Mouse (Mus musculus): Measurements from ENCODE around the gene Hydin. TPM values are rescaled to one million over a fixed set of nuclear protein-coding genes. Genes with fewer than 3 reads are reported as not detected.

Gene Hydin
- polyA plus RNA-seq, 1 experiment from 2014 or later, result 0.16 TPM

GRCm38 (mm10) chr8:110649286-110649685 is 382.5 kb downstream of the Hydin start:
- WGBS, result 93% methylated on average over 6 of the region's 6 CpGs

GRCm38 (mm10) chr8:110650838-110651237 is 384.1 kb downstream of the Hydin start:
- peaks cover 19% of the 10 kb centered on the region for H3K36me3 ChIP-seq

More at GRCm38 (mm10) chr8:110649286-110649685, 382.5 kb downstream of the Hydin start:
- Histone ChIP-seq H3K4me2 (replicated peaks) (no peak overlapping the region), H3K4me1 (no peaks in the 10 kb centered on the region), H3K9ac (no peak overlapping the region), H3K9me3 (no peaks in the 10 kb centered on the region), H3K4me3 (no peak overlapping the region), H3K27ac (no peak overlapping the region), H3K36me3 (peaks cover 24% of the 10 kb centered on the region), H3K27me3 (replicated peaks) (no peaks in the 10 kb centered on the region)
- no peak for ATAC-seq (ENCODE audit: low FRiP score, low read depth)

GRCm38 (mm10) chr8:110651847-110652246 is 385.1 kb downstream of the Hydin start:
- WGBS, result 86% methylated on average over 4 of the region's 4 CpGs
- H3K4me3 ChIP-seq, result no peak overlapping the region
- ATAC-seq (ENCODE audit: low FRiP score, low read depth), result no peak
- H3K4me2 ChIP-seq (replicated peaks), result no peak overlapping the region
- H3K4me1 ChIP-seq, result no peaks in the 10 kb centered on the region
- no peak overlapping the region for H3K9ac ChIP-seq
- H3K27me3 ChIP-seq (replicated peaks), result no peaks in the 10 kb centered on the region
- H3K27ac ChIP-seq, result no peak overlapping the region
- H3K36me3 ChIP-seq, result peaks cover 18% of the 10 kb centered on the region
- H3K9me3 ChIP-seq, result no peaks in the 10 kb centered on the region

More at GRCm38 (mm10) chr8:110650838-110651237, 384.1 kb downstream of the Hydin start:
- Histone ChIP-seq H3K4me1 (no peaks in the 10 kb centered on the region), H3K9ac (no peak overlapping the region), H3K27me3 (replicated peaks) (no peaks in the 10 kb centered on the region), H3K9me3 (no peaks in the 10 kb centered on the region), H3K4me2 (replicated peaks) (no peak overlapping the region), H3K4me3 (no peak overlapping the region), H3K27ac (no peak overlapping the region)
- WGBS, result 93% methylated on average over 9 of the region's 9 CpGs
- ATAC-seq (ENCODE audit: low FRiP score, low read depth), result no peak

GRCm38 (mm10) chr8:110654075-110655060 is 387.6 kb downstream of the Hydin start:
- no peak overlapping the region for H3K27ac ChIP-seq
- no peaks in the 10 kb centered on the region for H3K9me3 ChIP-seq
- no peak overlapping the region for H3K9ac ChIP-seq
- no peak overlapping the region for H3K4me3 ChIP-seq
- H3K4me2 ChIP-seq (replicated peaks), result no peak overlapping the region
- ATAC-seq (ENCODE audit: low FRiP score, low read depth), result no peak
- WGBS, result 89% methylated on average over 9 of the region's 9 CpGs
- H3K4me1 ChIP-seq, result no peaks in the 10 kb centered on the region
- no peaks in the 10 kb centered on the region for H3K27me3 ChIP-seq (replicated peaks)
- peaks cover 21% of the 10 kb centered on the region for H3K36me3 ChIP-seq

GRCm38 (mm10) chr8:110655827-110656226 is 389.1 kb downstream of the Hydin start:
- H3K36me3 ChIP-seq, result peaks cover 28% of the 10 kb centered on the region
- H3K9me3 ChIP-seq, result no peaks in the 10 kb centered on the region
- no peak for ATAC-seq (ENCODE audit: low FRiP score, low read depth)
- 89% methylated on average over 1 of the region's 1 CpGs for WGBS
- H3K4me3 ChIP-seq, result no peak overlapping the region
- H3K4me1 ChIP-seq, result no peaks in the 10 kb centered on the region
- no peak overlapping the region for H3K9ac ChIP-seq
- H3K27me3 ChIP-seq (replicated peaks), result no peaks in the 10 kb centered on the region
- H3K27ac ChIP-seq, result no peak overlapping the region
- H3K4me2 ChIP-seq (replicated peaks), result no peak overlapping the region

- ATAC-seq (ENCODE audit: low FRiP score, low read depth), result no peak
- 90% methylated on average over 2 of the region's 2 CpGs for WGBS
- H3K27ac ChIP-seq, result no peak overlapping the region
- no peak overlapping the region for H3K4me2 ChIP-seq (replicated peaks)
- H3K36me3 ChIP-seq, result peaks cover 24% of the 10 kb centered on the region
- H3K27me3 ChIP-seq (replicated peaks), result no peaks in the 10 kb centered on the region
- no peaks in the 10 kb centered on the region for H3K9me3 ChIP-seq
- H3K4me3 ChIP-seq, result no peak overlapping the region
- H3K9ac ChIP-seq, result no peak overlapping the region
- H3K4me1 ChIP-seq, result no peaks in the 10 kb centered on the region
Measured at GRCm38 (mm10) chr8:110657661-110658060, 390.9 kb downstream of the Hydin start.

Small RNA genes lying within 50 kb of the gene (microRNA-seq; reads per million reads assigned to microRNA genes)
- gene Gm44489, result not detected
- gene Gm47306, result not detected

Other genes starting within 250 kb of the Hydin start
- not detected in 2 replicates for gene Chst4, start 227.2 kb upstream of the Hydin start, polyA plus RNA-seq (2016; fragmentation: Nextera tagmentation; extraction: Ambion mirVana)
- 12.7 and 13.0 TPM in 2 replicates for gene Zfp612, start 187.2 kb upstream of the Hydin start, polyA plus RNA-seq (2016; fragmentation: Nextera tagmentation; extraction: Ambion mirVana)
- not detected in 2 replicates for gene Gm21964, start 165.8 kb upstream of the Hydin start, polyA plus RNA-seq (2016; fragmentation: Nextera tagmentation; extraction: Ambion mirVana)
- not detected in 2 replicates for gene Gm17720, start 164.2 kb upstream of the Hydin start, polyA plus RNA-seq (2016; fragmentation: Nextera tagmentation; extraction: Ambion mirVana)
- 5.3 and 7.7 TPM in 2 replicates for gene Calb2, start 98.8 kb upstream of the Hydin start, polyA plus RNA-seq (2016; fragmentation: Nextera tagmentation; extraction: Ambion mirVana)
- gene Cmtr2, start 51.3 kb upstream of the Hydin start, polyA plus RNA-seq (2016; fragmentation: Nextera tagmentation; extraction: Ambion mirVana), result 10.8 and 12.2 TPM in 2 replicates

Measured in neural tube, embryonic 12.5 days (tissue).